Mouse (Mus musculus) bone marrow macrophage, adult 2 months (primary cell): Measurements from ENCODE around the gene Lpo. TPM values are rescaled to one million over a fixed set of nuclear protein-coding genes. Genes with fewer than 3 reads are reported as not detected.

Experiments used
- H3K27ac ChIP-seq: 2 replicates; pipeline ENCODE4 v1.5.1; 2012; ENCODE audit warnings: low read depth, low read length; ENCODE audit not compliant: insufficient read depth
- H3K4me1 ChIP-seq: 2 replicates; pipeline ENCODE4 v1.6.1; 2012; ENCODE audit warnings: low read length; ENCODE audit not compliant: control insufficient read depth, insufficient read depth
- H3K4me3 ChIP-seq: 2 replicates; pipeline ENCODE4 v1.5.1; 2012; ENCODE audit warnings: mild to moderate bottlenecking, low read length, moderate library complexity; ENCODE audit not compliant: insufficient read depth
- CTCF ChIP-seq: IDR thresholded peaks from 2 replicates; pipeline ENCODE4 v1.5.1; 2012; ENCODE audit warnings: low read depth, mild to moderate bottlenecking, low read length, moderate library complexity
- POLR2A ChIP-seq: IDR thresholded peaks from 2 replicates; pipeline ENCODE4 v1.6.1; 2012; ENCODE audit warnings: mild to moderate bottlenecking, low read depth, low read length, borderline replicate concordance
- polyA plus RNA-seq: library from polyadenylated mRNA; stranded (reverse); fragments of >200 nt; gene quantifications from 2 replicates; pipeline ENCODE4 v1.2.4, GENCODE M21; 2012; ENCODE audit not compliant: missing spikeins, insufficient read depth, insufficient read length

Lpo gene
- polyA plus RNA-seq, 1 experiment, result not detected

- TF ChIP-seq POLR2A (no peak), CTCF (peak; percentile 41)
- H3K27ac ChIP-seq, result no peak overlapping the region
- no peak overlapping the region for H3K4me3 ChIP-seq
- H3K4me1 ChIP-seq, result peaks cover 11% of the 10 kb centered on the region
These were observed 68.5 kb downstream of the Lpo start for GRCm38 (mm10) chr11:87759609-87760005.

DNA sequence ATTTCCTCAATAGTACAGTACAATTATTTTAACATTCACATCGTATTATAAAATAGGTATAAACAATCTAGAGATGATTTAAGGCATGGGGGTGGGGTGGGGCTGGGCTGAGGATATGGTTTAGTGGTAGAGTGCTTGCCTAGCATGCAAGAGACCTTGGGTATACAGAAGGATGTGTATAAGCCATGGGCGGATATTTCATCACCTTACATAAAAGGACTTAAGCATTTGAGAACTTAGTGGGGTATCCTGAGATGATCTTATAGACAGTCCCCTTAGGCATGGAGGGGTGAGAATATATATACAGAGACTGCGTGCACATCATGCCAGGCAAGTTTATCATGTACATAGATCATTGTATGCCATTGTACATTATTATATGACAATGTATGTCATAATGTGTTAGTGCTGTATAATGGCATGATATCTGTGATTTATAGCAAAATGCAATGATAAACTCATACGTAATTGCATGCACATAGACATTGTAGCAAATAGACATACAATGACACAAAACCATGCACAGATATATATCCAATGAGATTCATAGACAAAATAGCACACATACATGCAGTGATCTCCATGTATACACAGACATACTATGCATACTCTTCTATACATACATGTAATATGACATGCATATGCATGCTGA, 69.0 kb downstream of the Lpo start:
- H3K27ac ChIP-seq, result no peak overlapping the region
- H3K4me3 ChIP-seq, result no peak overlapping the region
- TF ChIP-seq POLR2A, result no peak
- no peak for TF ChIP-seq CTCF
- peaks cover 16% of the 10 kb centered on the region for H3K4me1 ChIP-seq

DNA sequence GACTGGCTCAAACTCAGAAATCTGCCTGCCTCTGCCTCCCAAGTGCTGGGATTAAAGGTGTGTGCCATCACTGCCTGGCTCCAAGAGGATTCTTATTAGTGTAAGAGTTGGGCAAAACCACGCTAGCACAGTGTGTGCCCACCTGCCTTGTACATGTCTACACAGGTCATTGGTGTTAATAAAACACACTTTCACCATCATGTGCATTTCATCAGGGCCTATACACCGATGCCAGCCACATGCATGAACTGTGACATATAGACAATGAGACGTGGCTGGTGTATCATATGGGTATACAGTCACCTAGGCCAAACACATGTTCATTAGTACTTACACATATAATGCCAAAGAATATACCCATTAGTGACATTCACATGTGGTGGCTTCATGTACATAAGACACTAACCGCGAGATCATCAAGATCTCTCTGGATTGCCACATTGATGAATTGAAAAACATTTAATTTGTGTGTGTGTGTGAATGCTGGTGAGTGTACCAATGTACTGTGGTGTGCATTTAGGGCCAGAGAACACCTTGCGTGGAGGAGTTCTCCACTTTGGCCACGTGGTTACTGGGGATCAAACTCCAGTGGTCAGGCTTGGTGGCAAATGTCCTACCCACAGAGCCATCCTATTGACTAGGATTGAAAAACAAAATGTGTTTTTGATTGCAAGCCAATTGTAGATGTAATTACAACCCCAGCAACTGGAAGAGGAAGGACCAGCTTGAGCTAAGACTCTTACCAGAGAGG, 69.8 kb downstream of the Lpo start:
- no peak for TF ChIP-seq POLR2A
- TF ChIP-seq CTCF, result no peak
- peaks cover 21% of the 10 kb centered on the region for H3K4me1 ChIP-seq
- H3K4me3 ChIP-seq, result peak overlapping the region; percentile 90
- peak overlapping the region; percentile 40 for H3K27ac ChIP-seq

GRCm38 (mm10) chr11:87757001-87757954, 70.8 kb downstream of the Lpo start:
- H3K27ac ChIP-seq, result peak overlapping the region; percentile 96

More at GRCm38 (mm10) chr11:87757001-87757954, 70.8 kb downstream of the Lpo start:
- Histone ChIP-seq H3K4me3 (peak overlapping the region; percentile 90), H3K4me1 (peaks cover 22% of the 10 kb centered on the region)
- TF ChIP-seq POLR2A (no peak), CTCF (no peak)

Other genes starting within 250 kb of the Lpo start
- 11.0 and 16.3 TPM in 2 replicates for gene Mtmr4, start 236.1 kb downstream of the Lpo start, polyA plus RNA-seq
- not detected in 2 replicates for gene Hsf5, start 211.1 kb downstream of the Lpo start, polyA plus RNA-seq
- gene Rnf43, start 165.6 kb downstream of the Lpo start, polyA plus RNA-seq, result not detected in 2 replicates
- gene Supt4a, start 90.7 kb downstream of the Lpo start, polyA plus RNA-seq, result 136 and 142 TPM in 2 replicates
- 2.6 and 2.9 TPM in 2 replicates for gene Tspoap1, start 67.7 kb downstream of the Lpo start, polyA plus RNA-seq
- 1.1 and 1.7 TPM in 2 replicates for gene Mpo, start 34.7 kb downstream of the Lpo start, polyA plus RNA-seq
- 4.7 and 6.3 TPM in 2 replicates for gene Mks1, start 24.9 kb upstream of the Lpo start, polyA plus RNA-seq
- not detected in 2 replicates for gene Epx, start 47.2 kb upstream of the Lpo start, polyA plus RNA-seq
- not detected in 2 replicates for gene Olfr462, start 64.0 kb upstream of the Lpo start, polyA plus RNA-seq
- not detected in 2 replicates for gene Olfr463, start 69.1 kb upstream of the Lpo start, polyA plus RNA-seq
- not detected in 2 replicates for gene Olfr464, start 92.7 kb upstream of the Lpo start, polyA plus RNA-seq
- 62.6 and 64.9 TPM in 2 replicates for gene Dynll2, start 159.2 kb upstream of the Lpo start, polyA plus RNA-seq
- 142 and 144 TPM in 2 replicates for gene Srsf1, start 219.1 kb upstream of the Lpo start, polyA plus RNA-seq
- 25.1 and 29.7 TPM in 2 replicates for gene Vezf1, start 240.0 kb upstream of the Lpo start, polyA plus RNA-seq